Mouse (Mus musculus): ENCODE data around the gene Srpr. TPM values are rescaled to one million over a fixed set of nuclear protein-coding genes. Genes with fewer than 3 reads are reported as not detected.

Gene Srpr
- polyA plus RNA-seq (2015; fragmentation: Nextera tagmentation; extraction: Ambion mirVana): 48.2 and 51.5 TPM in 2 replicates

- H3K9me3 ChIP-seq (replicated peaks; ENCODE audit: control insufficient read depth, low read length): no peaks in the 10 kb centered on the region
- peak within 1 kb of the TSS; percentile 73 for H3K4me3 ChIP-seq (ENCODE audit: low read depth, low read length)
- no peaks in the 10 kb centered on the region for H3K36me3 ChIP-seq (ENCODE audit: control insufficient read depth, insufficient read depth)
- peaks cover 15% of the 10 kb centered on the region for H3K4me1 ChIP-seq (ENCODE audit: control insufficient read depth, low read depth, low read length)
- ATAC-seq (ENCODE audit: low read depth): peak; percentile 89
- H3K27me3 ChIP-seq (ENCODE audit: control insufficient read depth, insufficient read depth, low read depth, low read length): no peaks in the 10 kb centered on the region
- WGBS (ENCODE audit: insufficient replicate concordance): 0% methylated on average over 33 of the region's 44 CpGs
- H3K9ac ChIP-seq (ENCODE audit: low read depth, low read length): peak within 1 kb of the TSS; percentile 82
- H3K27ac ChIP-seq (ENCODE audit: low read length): peak within 1 kb of the TSS; percentile 50
- H3K4me2 ChIP-seq (ENCODE audit: low read depth, low read length): peak within 1 kb of the TSS; percentile 90
Measured at GRCm38 (mm10) chr9:35199772-35200471, at the start of gene Srpr, which contains the start of gene Tirap. Srpr (plus strand) TSS chr9:35200175. Tirap (minus strand) TSS chr9:35200291.

GRCm38 (mm10) chr9:35152923-35153322 is 47.1 kb upstream of the Srpr start:
- Histone ChIP-seq H3K9ac (ENCODE audit: low read depth, low read length) (no peak overlapping the region), H3K36me3 (ENCODE audit: control insufficient read depth, insufficient read depth) (no peaks in the 10 kb centered on the region), H3K4me1 (ENCODE audit: control insufficient read depth, low read depth, low read length) (no peaks in the 10 kb centered on the region), H3K27me3 (ENCODE audit: control insufficient read depth, insufficient read depth, low read depth, low read length) (no peaks in the 10 kb centered on the region), H3K4me3 (ENCODE audit: low read depth, low read length) (no peak overlapping the region), H3K4me2 (ENCODE audit: low read depth, low read length) (no peak overlapping the region), H3K27ac (ENCODE audit: low read length) (no peak overlapping the region), H3K9me3 (replicated peaks; ENCODE audit: control insufficient read depth, low read length) (no peaks in the 10 kb centered on the region)
- no peak for ATAC-seq (ENCODE audit: low read depth)
- WGBS (ENCODE audit: insufficient replicate concordance): 50% methylated on average over 1 of the region's 1 CpGs

- H3K27ac ChIP-seq (ENCODE audit: low read length): 0 out of 2 replicates have a peak overlapping the region, but pooled peaks have one; percentile 20
- H3K9me3 ChIP-seq (replicated peaks; ENCODE audit: control insufficient read depth, low read length): no peaks in the 10 kb centered on the region
- no peak overlapping the region for H3K4me2 ChIP-seq (ENCODE audit: low read depth, low read length)
- H3K4me3 ChIP-seq (ENCODE audit: low read depth, low read length): no peak overlapping the region
- H3K9ac ChIP-seq (ENCODE audit: low read depth, low read length): no peak overlapping the region
- ATAC-seq (ENCODE audit: low read depth): no peak
- no peaks in the 10 kb centered on the region for H3K4me1 ChIP-seq (ENCODE audit: control insufficient read depth, low read depth, low read length)
- WGBS (ENCODE audit: insufficient replicate concordance): 79% methylated on average over 5 of the region's 5 CpGs
- H3K27me3 ChIP-seq (ENCODE audit: control insufficient read depth, insufficient read depth, low read depth, low read length): no peaks in the 10 kb centered on the region
- no peaks in the 10 kb centered on the region for H3K36me3 ChIP-seq (ENCODE audit: control insufficient read depth, insufficient read depth)
Measured at GRCm38 (mm10) chr9:35156002-35156710, 43.8 kb upstream of the Srpr start.

GRCm38 (mm10) chr9:35156862-35157261 is 43.1 kb upstream of the Srpr start:
- ATAC-seq (ENCODE audit: low read depth): no peak
- H3K4me1 ChIP-seq (ENCODE audit: control insufficient read depth, low read depth, low read length): no peaks in the 10 kb centered on the region
- 68% methylated on average over 4 of the region's 4 CpGs for WGBS (ENCODE audit: insufficient replicate concordance)
- H3K4me2 ChIP-seq (ENCODE audit: low read depth, low read length): no peak overlapping the region
- no peaks in the 10 kb centered on the region for H3K27me3 ChIP-seq (ENCODE audit: control insufficient read depth, insufficient read depth, low read depth, low read length)
- no peak overlapping the region for H3K4me3 ChIP-seq (ENCODE audit: low read depth, low read length)
- no peaks in the 10 kb centered on the region for H3K36me3 ChIP-seq (ENCODE audit: control insufficient read depth, insufficient read depth)
- H3K9me3 ChIP-seq (replicated peaks; ENCODE audit: control insufficient read depth, low read length): no peaks in the 10 kb centered on the region
- 0 out of 2 replicates have a peak overlapping the region, but pooled peaks have one; percentile 20 for H3K27ac ChIP-seq (ENCODE audit: low read length)
- no peak overlapping the region for H3K9ac ChIP-seq (ENCODE audit: low read depth, low read length)

- WGBS (ENCODE audit: insufficient replicate concordance): 73% methylated on average over 3 of the region's 3 CpGs
Measured at GRCm38 (mm10) chr9:35158477-35158876, 41.5 kb upstream of the Srpr start.

GRCm38 (mm10) chr9:35160662-35161061 is 39.3 kb upstream of the Srpr start:
- H3K9ac ChIP-seq (ENCODE audit: low read depth, low read length): no peak overlapping the region
- no peak overlapping the region for H3K27ac ChIP-seq (ENCODE audit: low read length)
- no peak overlapping the region for H3K4me3 ChIP-seq (ENCODE audit: low read depth, low read length)
- H3K27me3 ChIP-seq (ENCODE audit: control insufficient read depth, insufficient read depth, low read depth, low read length): no peaks in the 10 kb centered on the region
- WGBS (ENCODE audit: insufficient replicate concordance): 75% methylated on average over 2 of the region's 2 CpGs
- H3K4me1 ChIP-seq (ENCODE audit: control insufficient read depth, low read depth, low read length): no peaks in the 10 kb centered on the region; the same call in 1 of the 2 replicates
- H3K9me3 ChIP-seq (replicated peaks; ENCODE audit: control insufficient read depth, low read length): no peaks in the 10 kb centered on the region
- no peak overlapping the region for H3K4me2 ChIP-seq (ENCODE audit: low read depth, low read length)
- no peak for ATAC-seq (ENCODE audit: low read depth)
- no peaks in the 10 kb centered on the region for H3K36me3 ChIP-seq (ENCODE audit: control insufficient read depth, insufficient read depth)

More at GRCm38 (mm10) chr9:35158477-35158876, 41.5 kb upstream of the Srpr start:
- no peak overlapping the region for H3K27ac ChIP-seq (ENCODE audit: low read length)
- H3K4me2 ChIP-seq (ENCODE audit: low read depth, low read length): no peak overlapping the region
- ATAC-seq (ENCODE audit: low read depth): no peak
- H3K27me3 ChIP-seq (ENCODE audit: control insufficient read depth, insufficient read depth, low read depth, low read length): no peaks in the 10 kb centered on the region
- H3K36me3 ChIP-seq (ENCODE audit: control insufficient read depth, insufficient read depth): no peaks in the 10 kb centered on the region
- H3K9me3 ChIP-seq (replicated peaks; ENCODE audit: control insufficient read depth, low read length): no peaks in the 10 kb centered on the region
- H3K9ac ChIP-seq (ENCODE audit: low read depth, low read length): no peak overlapping the region
- H3K4me3 ChIP-seq (ENCODE audit: low read depth, low read length): no peak overlapping the region
- no peaks in the 10 kb centered on the region for H3K4me1 ChIP-seq (ENCODE audit: control insufficient read depth, low read depth, low read length)

- no peaks in the 10 kb centered on the region for H3K27me3 ChIP-seq (ENCODE audit: control insufficient read depth, insufficient read depth, low read depth, low read length)
- no peaks in the 10 kb centered on the region for H3K9me3 ChIP-seq (replicated peaks; ENCODE audit: control insufficient read depth, low read length)
- no peak overlapping the region for H3K4me2 ChIP-seq (ENCODE audit: low read depth, low read length)
- 84% methylated on average over 7 of the region's 7 CpGs for WGBS (ENCODE audit: insufficient replicate concordance)
- no peak overlapping the region for H3K4me3 ChIP-seq (ENCODE audit: low read depth, low read length)
- H3K36me3 ChIP-seq (ENCODE audit: control insufficient read depth, insufficient read depth): no peaks in the 10 kb centered on the region
- no peak for ATAC-seq (ENCODE audit: low read depth)
- no peaks in the 10 kb centered on the region; the same call in 1 of the 2 replicates for H3K4me1 ChIP-seq (ENCODE audit: control insufficient read depth, low read depth, low read length)
- no peak overlapping the region for H3K9ac ChIP-seq (ENCODE audit: low read depth, low read length)
- no peak overlapping the region for H3K27ac ChIP-seq (ENCODE audit: low read length)
Measured at GRCm38 (mm10) chr9:35161721-35162120, 38.3 kb upstream of the Srpr start.

GRCm38 (mm10) chr9:35163011-35163690 is 36.8 kb upstream of the Srpr start:
- Histone ChIP-seq H3K36me3 (ENCODE audit: control insufficient read depth, insufficient read depth) (no peaks in the 10 kb centered on the region), H3K4me1 (ENCODE audit: control insufficient read depth, low read depth, low read length) (peaks cover 3% of the 10 kb centered on the region; the same call in 1 of the 2 replicates), H3K9me3 (replicated peaks; ENCODE audit: control insufficient read depth, low read length) (no peaks in the 10 kb centered on the region), H3K4me2 (ENCODE audit: low read depth, low read length) (no peak overlapping the region), H3K4me3 (ENCODE audit: low read depth, low read length) (no peak overlapping the region), H3K27me3 (ENCODE audit: control insufficient read depth, insufficient read depth, low read depth, low read length) (no peaks in the 10 kb centered on the region), H3K27ac (ENCODE audit: low read length) (no peak overlapping the region), H3K9ac (ENCODE audit: low read depth, low read length) (no peak overlapping the region)
- 80% methylated on average over 11 of the region's 11 CpGs for whole genome bisulfite sequencing (ENCODE audit: insufficient replicate concordance)
- no peak for ATAC-seq (ENCODE audit: low read depth)

All from liver, embryonic 16.5 days (tissue).